Mouse (Mus musculus) kidney, adult 18-20 months (tissue): Measurements from ENCODE around the gene Adipor2.
A peak's percentile ranks its signal among the peaks of the same experiment; 100 is the strongest.
"Not testable (repeated sequence)": the region's sequence is repeated elsewhere in the genome, so short reads cannot be mapped to it uniquely, and the experiment has no call there.

Experiments used
- DNase-seq: peaks from one replicate; pipeline ENCODE4 v3.0.0; 2021

Adipor2 gene

GRCm38 (mm10) chr6:119417354-119417753 lies at the start of gene Adipor2:
Gene Adipor2 (minus strand): TSS chr6:119417704.
- peak; percentile 46 for DNase-seq

- no peak for DNase-seq
These were observed 48.7 kb upstream of the Adipor2 start for GRCm38 (mm10) chr6:119466161-119466560.

- no peak for DNase-seq
These were observed 42.9 kb upstream of the Adipor2 start for GRCm38 (mm10) chr6:119460391-119460790.

- no peak for DNase-seq
These were observed 41.5 kb upstream of the Adipor2 start for GRCm38 (mm10) chr6:119459041-119459440.

- DNase-seq: no peak
These were observed 40.7 kb upstream of the Adipor2 start for GRCm38 (mm10) chr6:119458166-119458565.

GRCm38 (mm10) chr6:119451981-119452499 lies 34.5 kb upstream of the Adipor2 start:
- DNase-seq: peak; percentile 55

GRCm38 (mm10) chr6:119450965-119451943 lies 33.8 kb upstream of the Adipor2 start:
- DNase-seq: no peak

- DNase-seq: peak; percentile 78
These were observed 31.6 kb upstream of the Adipor2 start for GRCm38 (mm10) chr6:119449060-119449499.

- no peak for DNase-seq
These were observed 31.0 kb upstream of the Adipor2 start for GRCm38 (mm10) chr6:119448321-119449059.

- no peak for DNase-seq
These were observed 28.4 kb upstream of the Adipor2 start for GRCm38 (mm10) chr6:119445671-119446607.

GRCm38 (mm10) chr6:119443742-119444645 lies 26.5 kb upstream of the Adipor2 start:
- DNase-seq: peak; percentile 77

GRCm38 (mm10) chr6:119442729-119443128 lies 25.2 kb upstream of the Adipor2 start:
- DNase-seq: not testable (repeated sequence)

GRCm38 (mm10) chr6:119437894-119438761 lies 20.6 kb upstream of the Adipor2 start:
- DNase-seq: no peak

- no peak for DNase-seq
These were observed 16.9 kb upstream of the Adipor2 start for GRCm38 (mm10) chr6:119434394-119434793.

GRCm38 (mm10) chr6:119431751-119432324 lies 14.3 kb upstream of the Adipor2 start:
- no peak for DNase-seq

- DNase-seq: peak; percentile 81
These were observed 13.0 kb upstream of the Adipor2 start for GRCm38 (mm10) chr6:119430508-119430907.

GRCm38 (mm10) chr6:119429311-119429710 lies 11.8 kb upstream of the Adipor2 start:
- DNase-seq: no peak

GRCm38 (mm10) chr6:119428611-119429010 lies 11.1 kb upstream of the Adipor2 start:
- no peak for DNase-seq

- DNase-seq: no peak
These were observed 3.5 kb upstream of the Adipor2 start for GRCm38 (mm10) chr6:119421001-119421400.

- no peak for DNase-seq
These were observed 2.9 kb upstream of the Adipor2 start for GRCm38 (mm10) chr6:119420357-119420756.
